Mouse (Mus musculus): ENCODE data around the gene Tbx19. TPM values are rescaled to one million over a fixed set of nuclear protein-coding genes. Genes with fewer than 3 reads are reported as not detected.
A peak's percentile ranks its signal among the peaks of the same experiment; 100 is the strongest.

The Tbx19 gene
- polyA plus RNA-seq, 2 experiments from 2014 or later, result not detected

DNA sequence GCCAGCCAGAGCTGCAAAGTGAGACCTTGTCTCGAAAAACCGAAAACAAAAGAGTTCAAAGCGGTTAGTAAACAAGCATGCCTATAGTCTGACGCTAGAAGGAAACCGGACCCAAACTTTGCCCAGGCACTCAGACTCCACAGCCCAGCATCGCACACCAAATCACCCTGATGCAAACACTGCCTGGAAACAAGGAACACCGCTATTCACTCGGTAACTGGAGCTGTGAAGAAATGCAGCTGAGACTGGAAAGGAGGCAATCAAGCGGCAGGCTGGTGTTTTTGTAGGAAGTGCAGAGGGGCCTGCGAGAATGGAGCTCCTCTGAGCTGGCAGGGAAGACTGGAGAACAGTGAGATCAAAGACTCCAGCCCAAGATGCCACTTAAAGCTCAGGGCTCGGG, 46.9 kb downstream of the Tbx19 start:
- ATAC-seq, result no peak

DNA sequence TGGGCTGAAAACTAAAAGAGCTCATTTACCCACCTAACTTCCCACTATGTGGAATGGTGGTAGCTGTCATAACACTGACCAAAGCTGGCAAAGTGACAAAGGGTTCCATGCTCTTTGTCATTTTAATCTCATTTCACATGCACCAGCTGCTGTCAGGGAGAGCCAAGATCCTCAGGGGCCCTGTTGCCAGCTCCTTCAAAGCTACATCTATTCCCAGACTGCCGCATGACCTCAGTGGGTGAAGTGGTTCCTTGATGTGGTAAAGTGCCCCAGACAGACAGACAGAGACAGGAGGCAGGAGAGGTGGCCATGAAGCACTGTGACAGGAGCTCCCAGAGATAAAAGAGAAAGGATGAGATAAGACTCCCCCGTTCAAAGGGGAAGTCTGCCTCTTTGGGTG, 49.9 kb downstream of the Tbx19 start:
- ATAC-seq, result no peak

GRCm38 (mm10) chr1:165109135-165109534, 51.4 kb downstream of the Tbx19 start:
- no peak for ATAC-seq

GRCm38 (mm10) chr1:165108477-165108876, 52.1 kb downstream of the Tbx19 start:
- no peak for ATAC-seq

DNA sequence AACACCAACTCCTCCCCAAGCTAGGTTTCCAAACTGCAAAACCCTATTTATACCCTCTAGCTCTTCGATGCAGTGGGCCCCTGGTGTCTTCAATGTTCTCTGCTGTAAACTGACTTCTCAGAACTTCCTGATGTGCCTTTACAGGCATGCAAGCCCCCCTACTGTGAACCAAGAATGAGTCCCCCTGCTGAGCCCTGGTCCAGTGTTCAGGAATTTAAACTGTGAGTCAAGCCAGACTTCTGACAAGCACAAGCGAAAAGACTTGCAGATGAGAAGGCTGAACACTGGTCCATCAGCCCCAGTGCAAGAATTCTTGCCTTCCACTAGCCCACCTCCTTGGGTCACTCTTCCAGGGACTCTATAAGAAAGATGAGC, 54.6 kb downstream of the Tbx19 start:
- ATAC-seq, result no peak

- no peak for ATAC-seq
Measured at GRCm38 (mm10) chr1:165105270-165106010, 55.1 kb downstream of the Tbx19 start.

GRCm38 (mm10) chr1:165104707-165105259, 55.8 kb downstream of the Tbx19 start:
- no peak for ATAC-seq

- ATAC-seq, result no peak
Measured at GRCm38 (mm10) chr1:165099569-165099968, 61.0 kb downstream of the Tbx19 start.

GRCm38 (mm10) chr1:165094871-165095270, 65.7 kb downstream of the Tbx19 start:
- ATAC-seq, result no peak

DNA sequence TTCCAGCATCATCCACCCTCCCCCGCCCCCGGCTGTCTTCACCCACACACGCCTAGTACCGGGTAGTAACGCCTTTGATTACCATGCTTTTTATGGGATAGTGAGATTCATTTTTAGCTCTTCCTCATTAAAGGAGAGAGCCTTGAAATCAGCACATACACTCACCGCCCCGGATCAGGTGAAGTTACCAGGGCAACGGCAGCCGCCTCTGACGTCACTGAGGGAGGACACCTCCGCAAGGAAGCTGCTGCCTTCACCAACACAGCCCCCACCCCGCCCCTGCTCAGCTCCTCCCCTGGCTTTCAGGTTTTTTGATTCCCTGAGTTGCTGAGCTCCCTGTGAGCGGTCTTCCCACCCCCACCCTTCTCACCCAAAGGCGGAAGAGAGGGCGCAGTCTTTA, 68.9 kb downstream of the Tbx19 start:
- ATAC-seq, result peak; percentile 97

DNA sequence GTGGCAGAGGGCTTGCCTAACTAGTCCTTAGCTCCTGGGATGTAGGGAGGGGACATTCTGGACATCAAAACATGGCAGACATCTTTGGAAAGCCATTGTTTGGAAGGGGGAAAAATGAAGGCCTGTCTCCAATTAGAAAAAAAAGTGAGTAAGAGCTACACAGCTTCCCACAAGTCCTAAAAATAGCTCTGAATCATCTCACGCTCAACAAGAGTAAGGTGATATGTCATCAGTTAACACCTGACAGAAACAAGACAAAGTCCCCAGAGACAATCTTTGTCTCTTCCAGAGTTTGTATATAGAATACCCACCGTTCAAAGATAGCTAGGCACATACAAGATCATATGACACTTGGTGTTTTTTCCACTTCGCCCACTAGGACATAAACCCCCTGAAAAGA, 71.0 kb downstream of the Tbx19 start:
- no peak for ATAC-seq

Other genes with a start within 250 kb of the Tbx19 start
- 10 to 100 TPM in 1 of 2 experiments, 1 to 10 TPM in 1; 4.3 to 14.9 TPM for gene Xcl1, start 225.2 kb downstream of the Tbx19 start, polyA plus RNA-seq (2017; shearing (Covaris generic))
- gene Sft2d2, start 33.7 kb upstream of the Tbx19 start, polyA plus RNA-seq (2017; shearing (Covaris generic)), result 10 to 100 TPM; 25.5 to 25.9 TPM
- gene Tiprl, start 76.2 kb upstream of the Tbx19 start, polyA plus RNA-seq (2017; shearing (Covaris generic)), result 100 to 1,000 TPM; 115 to 125 TPM
- not detected for gene Gpr161, start 135.0 kb upstream of the Tbx19 start, polyA plus RNA-seq (2017; shearing (Covaris generic))

Data from activated CD4-positive, CD25-positive, alpha-beta regulatory T cell, adult 4 months (primary cell).